Mouse (Mus musculus) testis, adult 2 months (tissue): ENCODE measurements around the gene Ruvbl1.

Experiments
- CTCF ChIP-seq: fragments of 200-500 bp; IDR thresholded peaks from 2 replicates; pipeline ENCODE4 v1.5.1; 2012; ENCODE audit warnings: low read depth, mild to moderate bottlenecking, inconsistent platforms, low read length, moderate library complexity; ENCODE audit not compliant: control insufficient read depth, insufficient read depth, insufficient replicate concordance
- POLR2A ChIP-seq: fragments of 200-500 bp; IDR thresholded peaks from 2 replicates; pipeline ENCODE4 v1.6.1; 2012; ENCODE audit warnings: low read depth, mild to moderate bottlenecking, inconsistent platforms, low read length, moderate library complexity; ENCODE audit not compliant: control insufficient read depth

DNA sequence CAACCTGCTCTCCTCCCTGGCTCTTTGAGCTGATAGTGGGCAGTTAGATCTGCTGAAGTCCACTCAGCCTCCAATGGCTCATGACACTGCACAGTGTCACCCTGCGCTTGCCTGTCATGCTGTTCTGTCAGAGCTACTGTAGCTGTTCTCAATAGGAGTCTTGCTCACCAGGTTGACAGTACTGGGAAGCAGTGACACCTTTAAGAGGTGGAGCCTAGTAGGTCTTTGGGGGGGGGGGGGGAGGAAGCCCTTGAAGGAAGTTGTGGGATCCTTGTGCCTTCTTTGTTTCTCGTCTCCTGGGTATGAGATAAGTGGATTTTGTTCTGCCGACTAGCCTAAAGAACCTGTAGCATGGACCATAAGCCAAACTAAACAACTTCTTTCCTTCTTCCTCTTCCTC lies 57.4 kb downstream of the Ruvbl1 start:
- TF ChIP-seq POLR2A (no peak), CTCF (no peak)
